Mouse (Mus musculus) MEL (cell line): Measurements from ENCODE around the gene Pde8a. TPM values are rescaled to one million over a fixed set of nuclear protein-coding genes. Genes with fewer than 3 reads are reported as not detected.

Experiments used
- DNase-seq: peaks from one replicate; pipeline ENCODE4 v3.0.0; 2011; ENCODE audit warnings: low read depth, low spot score
- H3K27ac ChIP-seq: 2 replicates; pipeline ENCODE4 v1.5.1; 2012; ENCODE audit warnings: low read depth, mild to moderate bottlenecking, control low read depth, low read length, moderate library complexity; ENCODE audit not compliant: control insufficient read depth
- H3K27me3 ChIP-seq, 2 experiments: fragments of 150-350 bp in 1 of 2; sonication (generic) in 1 of 2; 2 replicates each; pipeline ENCODE4 v1.6.1; 2012; ENCODE audit warnings: low read length in 2 of 2, mild to moderate bottlenecking in 2 of 2, improper control_type of control experiment in 1 of 2, moderate library complexity in 1 of 2; ENCODE audit not compliant: insufficient read depth in 2 of 2, control insufficient read depth in 1 of 2
- H3K36me3 ChIP-seq, 2 experiments: 2 replicates each; pipeline ENCODE4 v1.6.1; 2012 to 2014; ENCODE audit warnings: low read length in 2 of 2, improper control_type of control experiment in 1 of 2, inconsistent platforms in 1 of 2, mild to moderate bottlenecking in 1 of 2; ENCODE audit not compliant: insufficient read depth in 2 of 2, control insufficient read depth in 1 of 2
- H3K4me1 ChIP-seq, 2 experiments: fragments of 150-350 bp in 1 of 2; sonication (generic) in 1 of 2; 2 replicates each; pipeline ENCODE4 v1.6.1; 2012; ENCODE audit warnings: low read length in 2 of 2, improper control_type of control experiment in 1 of 2, mild to moderate bottlenecking in 1 of 2; ENCODE audit not compliant: insufficient read depth in 2 of 2, control insufficient read depth in 1 of 2
- H3K4me3 ChIP-seq, 2 experiments: fragments of 150-350 bp in 1 of 2; sonication (generic) in 1 of 2; 2 replicates each; pipeline ENCODE4 v1.5.1; 2012; ENCODE audit warnings: low read depth in 2 of 2, low read length in 2 of 2, mild to moderate bottlenecking in 2 of 2, moderate library complexity in 2 of 2, control low read depth in 1 of 2, improper control_type of control experiment in 1 of 2; ENCODE audit not compliant: control insufficient read depth in 1 of 2, insufficient read depth in 1 of 2
- H3K79me2 ChIP-seq: 2 replicates; pipeline ENCODE4 v1.6.1; 2012; ENCODE audit warnings: mild to moderate bottlenecking, low read length, moderate library complexity; ENCODE audit not compliant: control insufficient read depth, poor library complexity, insufficient read depth
- H3K9ac ChIP-seq: 2 replicates; pipeline ENCODE4 v1.6.1; 2012; ENCODE audit warnings: low read depth, mild to moderate bottlenecking, control low read depth, low read length, moderate library complexity; ENCODE audit not compliant: control insufficient read depth, poor library complexity, severe bottlenecking
- H3K9me3 ChIP-seq: fragments of 150-350 bp; sonication (generic); replicated peaks from 2 replicates; pipeline ENCODE4 v1.6.1; 2012; ENCODE audit warnings: mild to moderate bottlenecking, low read length, improper control_type of control experiment, moderate library complexity; ENCODE audit not compliant: insufficient read depth
- BHLHE40 ChIP-seq: IDR thresholded peaks from 2 replicates; pipeline ENCODE4 v1.6.1; 2012; ENCODE audit warnings: low read depth, mild to moderate bottlenecking, inconsistent platforms, low read length, improper control_type of control experiment, borderline replicate concordance
- CHD1 ChIP-seq: IDR thresholded peaks from 2 replicates; pipeline ENCODE4 v1.6.1; 2012; ENCODE audit warnings: low read depth, mild to moderate bottlenecking, inconsistent platforms, low read length, improper control_type of control experiment
- CHD2 ChIP-seq: IDR thresholded peaks from 2 replicates; pipeline ENCODE4 v1.6.1; 2011; ENCODE audit warnings: low read length, improper control_type of control experiment
- CTCF ChIP-seq, 3 experiments: IDR thresholded peaks in 2 of 3; conservative IDR thresholded peaks in 1 of 3; 2 replicates each; pipeline ENCODE4 v1.5.1; 2011 to 2012; ENCODE audit warnings: low read length in 3 of 3, low read depth in 2 of 3, mild to moderate bottlenecking in 2 of 3, improper control_type of control experiment in 1 of 3, inconsistent platforms in 1 of 3, mixed read lengths in 1 of 3, moderate library complexity in 1 of 3; ENCODE audit not compliant: control insufficient read depth in 1 of 3, insufficient read depth in 1 of 3, poor library complexity in 1 of 3, severe bottlenecking in 1 of 3
- E2F4 ChIP-seq: IDR thresholded peaks from 2 replicates; pipeline ENCODE4 v1.6.1; 2011; ENCODE audit warnings: low read depth, low read length, improper control_type of control experiment, borderline replicate concordance
- ELF1 ChIP-seq: IDR thresholded peaks from 2 replicates; pipeline ENCODE4 v1.6.1; 2014; ENCODE audit warnings: low read depth, mild to moderate bottlenecking, inconsistent platforms, low read length, improper control_type of control experiment, moderate library complexity
- EP300 ChIP-seq, 2 experiments: IDR thresholded peaks; 2 replicates each; pipeline ENCODE4 v1.6.1; 2011; ENCODE audit warnings: improper control_type of control experiment in 2 of 2, low read length in 2 of 2, low read depth in 1 of 2, mild to moderate bottlenecking in 1 of 2
- ETS1 ChIP-seq: IDR thresholded peaks from 2 replicates; pipeline ENCODE4 v1.6.1; 2012; ENCODE audit warnings: low read depth, mild to moderate bottlenecking, inconsistent platforms, low read length, improper control_type of control experiment, moderate library complexity
- GABPA ChIP-seq: IDR thresholded peaks from 2 replicates; pipeline ENCODE4 v1.6.1; 2012; ENCODE audit warnings: low read depth, mild to moderate bottlenecking, inconsistent platforms, low read length, improper control_type of control experiment, moderate library complexity
- HCFC1 ChIP-seq: IDR thresholded peaks from 2 replicates; pipeline ENCODE4 v1.6.1; 2012; ENCODE audit warnings: low read depth, mild to moderate bottlenecking, inconsistent platforms, low read length, improper control_type of control experiment, moderate library complexity
- JUND ChIP-seq: IDR thresholded peaks from 2 replicates; pipeline ENCODE4 v1.6.1; 2011; ENCODE audit warnings: low read depth, mild to moderate bottlenecking, improper control_type of control experiment, low read length
- KAT2A ChIP-seq: conservative IDR thresholded peaks from 2 replicates; pipeline ENCODE4 v1.6.1; 2012; ENCODE audit warnings: low read depth, low read length, improper control_type of control experiment, inconsistent platforms
- MAFK ChIP-seq: IDR thresholded peaks from 2 replicates; pipeline ENCODE4 v1.6.1; 2011; ENCODE audit warnings: low read depth, mild to moderate bottlenecking, low read length, improper control_type of control experiment, borderline replicate concordance
- MAZ ChIP-seq: IDR thresholded peaks from 2 replicates; pipeline ENCODE4 v1.6.1; 2012; ENCODE audit warnings: low read depth, mild to moderate bottlenecking, inconsistent platforms, low read length, improper control_type of control experiment
- MXI1 ChIP-seq: IDR thresholded peaks from 2 replicates; pipeline ENCODE4 v1.6.1; 2011; ENCODE audit warnings: mild to moderate bottlenecking, low read depth, low read length, improper control_type of control experiment
- NELFE ChIP-seq: IDR thresholded peaks from 2 replicates; pipeline ENCODE4 v1.6.1; 2011; ENCODE audit warnings: low read depth, low read length, improper control_type of control experiment
- NRF1 ChIP-seq: IDR thresholded peaks from 2 replicates; pipeline ENCODE4 v1.6.1; 2014; ENCODE audit warnings: low read depth, mild to moderate bottlenecking, inconsistent platforms, low read length, improper control_type of control experiment, moderate library complexity; ENCODE audit not compliant: poor library complexity, insufficient read depth, severe bottlenecking
- POLR2A ChIP-seq, 2 experiments: IDR thresholded peaks; 2 replicates each; pipeline ENCODE4 v1.6.1; 2011 to 2012; ENCODE audit warnings: low read length in 2 of 2, mild to moderate bottlenecking in 2 of 2, control low read depth in 1 of 2, improper control_type of control experiment in 1 of 2, low read depth in 1 of 2, moderate library complexity in 1 of 2; ENCODE audit not compliant: control insufficient read depth in 1 of 2, insufficient read depth in 1 of 2, poor library complexity in 1 of 2
- POLR2AphosphoS2 ChIP-seq: IDR thresholded peaks from 2 replicates; pipeline ENCODE4 v1.6.1; 2011; ENCODE audit warnings: low read length, improper control_type of control experiment
- POLR2AphosphoS5 ChIP-seq: IDR thresholded peaks from 2 replicates; pipeline ENCODE4 v1.6.1; 2012; ENCODE audit warnings: low read depth, borderline replicate concordance, mild to moderate bottlenecking, inconsistent platforms, low read length, moderate library complexity, mixed read lengths
- RAD21 ChIP-seq: IDR thresholded peaks from 2 replicates; pipeline ENCODE4 v1.6.1; 2011; ENCODE audit warnings: mild to moderate bottlenecking, low read depth, low read length, improper control_type of control experiment
- SIN3A ChIP-seq: IDR thresholded peaks from 2 replicates; pipeline ENCODE4 v1.6.1; 2012; ENCODE audit warnings: low read length, improper control_type of control experiment, inconsistent platforms
- TBP ChIP-seq: IDR thresholded peaks from 2 replicates; pipeline ENCODE4 v1.8.0; 2011; ENCODE audit warnings: low read depth, low read length, improper control_type of control experiment
- TCF12 ChIP-seq: IDR thresholded peaks from 2 replicates; pipeline ENCODE4 v1.6.1; 2014; ENCODE audit warnings: low read depth, mild to moderate bottlenecking, inconsistent platforms, low read length, improper control_type of control experiment, moderate library complexity
- USF1 ChIP-seq: IDR thresholded peaks from 2 replicates; pipeline ENCODE4 v1.6.1; 2014; ENCODE audit warnings: low read depth, mild to moderate bottlenecking, inconsistent platforms, low read length, improper control_type of control experiment, moderate library complexity
- ZC3H11A ChIP-seq: IDR thresholded peaks from 2 replicates; pipeline ENCODE4 v1.6.1; 2012; ENCODE audit warnings: low read depth, mild to moderate bottlenecking, inconsistent platforms, low read length, improper control_type of control experiment
- ZKSCAN1 ChIP-seq: IDR thresholded peaks from 2 replicates; pipeline ENCODE4 v1.6.1; 2012; ENCODE audit warnings: low read depth, mild to moderate bottlenecking, inconsistent platforms, low read length, improper control_type of control experiment, moderate library complexity
- polyA plus RNA-seq, 2 experiments: library from polyadenylated mRNA; stranded (reverse) in 1 of 2; unstranded in 1 of 2; fragments of >175 nt in 1 of 2; fragments of >200 nt in 1 of 2; gene quantifications; 2 replicates each; pipeline versions ENCODE4 v1.2.1 to v1.2.4; 2012; ENCODE audit warnings: low replicate concordance in 2 of 2, low read depth in 1 of 2; ENCODE audit not compliant: insufficient read length in 2 of 2, insufficient read depth in 1 of 2, missing spikeins in 1 of 2
- total RNA-seq: library from RNA; depleted of rRNA; stranded (reverse); fragments of 300-350 nt; gene quantifications from 2 replicates; pipeline ENCODE4 v1.2.3, GENCODE M21; 2012

The Pde8a gene
- total and polyA plus RNA-seq, 3 experiments, result 0.11 TPM; not detected in 2

- no peak overlapping the region for H3K4me3 ChIP-seq
- DNase-seq, result no peak
- TF ChIP-seq CHD2 (no peak), MAFK (no peak), HCFC1 (no peak), ZC3H11A (no peak), EP300 (IDR thresholded peaks at IDR 0.05; ENCODE audit: low read depth in 1 of 2, low read length in 2 of 2) (no peak), NELFE (no peak), POLR2AphosphoS5 (no peak), TBP (no peak), CTCF (IDR thresholded peaks at IDR 0.05 in 2 of 3, conservative IDR thresholded peaks at IDR 0.05 in 1 of 3; ENCODE audit: control insufficient read depth in 1 of 3, insufficient read depth in 1 of 3, low read depth in 2 of 3, low read length in 3 of 3, poor library complexity in 1 of 3, severe bottlenecking in 1 of 3) (no peak), NRF1 (no peak), ZKSCAN1 (no peak), RAD21 (no peak), MAZ (no peak), BHLHE40 (no peak)
- TF ChIP-seq, all 39 proteins: peak for 0
- Histone ChIP-seq H3K27ac (no peak overlapping the region), H3K9me3 (no peaks in the 10 kb centered on the region), H3K4me1 (no peaks in the 10 kb centered on the region), H3K27me3 (peaks cover 5 to 6% of the 10 kb centered on the region in 2 experiments), H3K36me3 (no peaks in the 10 kb centered on the region), H3K79me2 (no peaks in the 10 kb centered on the region), H3K9ac (no peak overlapping the region)
These were observed 36.5 kb downstream of the Pde8a start for GRCm38 (mm10) chr7:81249854-81250279.

- no peaks in the 10 kb centered on the region for H3K36me3 ChIP-seq
- H3K4me1 ChIP-seq, result no peaks in the 10 kb centered on the region
- no peak overlapping the region for H3K27ac ChIP-seq
- H3K27me3 ChIP-seq, result peaks cover 0 to 6% of the 10 kb centered on the region in 2 experiments
- H3K4me3 ChIP-seq, result no peak overlapping the region
- no peak overlapping the region for H3K9ac ChIP-seq
- DNase-seq, result no peak
- TF ChIP-seq NELFE (no peak), JUND (no peak), POLR2A (IDR thresholded peaks at IDR 0.05; ENCODE audit: control insufficient read depth in 1 of 2, insufficient read depth in 1 of 2, low read depth in 1 of 2, low read length in 2 of 2, poor library complexity in 1 of 2) (no peak), CHD2 (no peak), ETS1 (no peak), CHD1 (no peak), NRF1 (no peak), E2F4 (no peak), ELF1 (no peak), KAT2A (no peak), GABPA (no peak), MXI1 (no peak), TCF12 (no peak), POLR2AphosphoS2 (no peak), SIN3A (no peak), USF1 (no peak)
- no peaks in the 10 kb centered on the region for H3K9me3 ChIP-seq
- no peaks in the 10 kb centered on the region for H3K79me2 ChIP-seq
These were observed 37.2 kb downstream of the Pde8a start for GRCm38 (mm10) chr7:81250601-81251000.
